Mouse (Mus musculus) fat pad, adult 2 months (tissue): ENCODE measurements at regions not wholly inside any gene's neighbourhood (a gene's known extent, or its start where the extent isn't known, plus 50 kb on each side); places are given as distances from the start of the nearest gene placed in this dataset.

Experiments
- DNase-seq: peaks from one replicate; pipeline ENCODE4 v3.0.0-alpha.2; 2011; ENCODE audit warnings: low read depth, low spot score; ENCODE audit errors: extremely low read depth

- DNase-seq, result no peak
Measured at GRCm38 (mm10) chr12:99096930-99097617, 176.7 kb downstream of the Ttc8 start.

DNA sequence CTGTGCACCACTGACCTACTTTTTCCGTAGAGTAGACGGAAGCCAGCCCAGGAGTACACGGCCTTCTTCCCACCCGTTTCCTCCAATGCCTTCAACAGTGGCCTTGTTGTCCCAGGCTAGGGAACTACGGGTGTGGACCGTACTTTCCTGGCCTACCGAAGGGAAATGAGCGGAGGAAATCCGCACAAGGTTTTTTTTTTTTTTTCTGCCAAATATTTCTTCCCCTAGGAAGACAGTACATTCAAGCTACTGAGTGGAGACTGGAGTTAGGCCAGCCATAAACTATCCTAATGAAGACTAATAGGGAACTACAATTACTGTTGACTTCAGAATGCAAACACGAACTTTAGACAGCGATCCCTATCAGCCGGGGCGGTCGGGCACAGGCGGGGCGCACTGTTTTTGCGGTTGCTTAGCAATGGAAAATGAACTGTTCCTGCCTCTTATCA, 177.3 kb downstream of the Ttc8 start:
- DNase-seq, result no peak

- DNase-seq, result no peak
Measured at GRCm38 (mm10) chr12:99099881-99100280, 179.5 kb downstream of the Ttc8 start.

GRCm38 (mm10) chr12:99108616-99109015, 188.2 kb downstream of the Ttc8 start:
- DNase-seq, result no peak

GRCm38 (mm10) chr12:99113781-99114180, 193.4 kb downstream of the Ttc8 start:
- no peak for DNase-seq

GRCm38 (mm10) chr12:99116491-99116890, 196.1 kb downstream of the Ttc8 start:
- DNase-seq, result no peak

DNA sequence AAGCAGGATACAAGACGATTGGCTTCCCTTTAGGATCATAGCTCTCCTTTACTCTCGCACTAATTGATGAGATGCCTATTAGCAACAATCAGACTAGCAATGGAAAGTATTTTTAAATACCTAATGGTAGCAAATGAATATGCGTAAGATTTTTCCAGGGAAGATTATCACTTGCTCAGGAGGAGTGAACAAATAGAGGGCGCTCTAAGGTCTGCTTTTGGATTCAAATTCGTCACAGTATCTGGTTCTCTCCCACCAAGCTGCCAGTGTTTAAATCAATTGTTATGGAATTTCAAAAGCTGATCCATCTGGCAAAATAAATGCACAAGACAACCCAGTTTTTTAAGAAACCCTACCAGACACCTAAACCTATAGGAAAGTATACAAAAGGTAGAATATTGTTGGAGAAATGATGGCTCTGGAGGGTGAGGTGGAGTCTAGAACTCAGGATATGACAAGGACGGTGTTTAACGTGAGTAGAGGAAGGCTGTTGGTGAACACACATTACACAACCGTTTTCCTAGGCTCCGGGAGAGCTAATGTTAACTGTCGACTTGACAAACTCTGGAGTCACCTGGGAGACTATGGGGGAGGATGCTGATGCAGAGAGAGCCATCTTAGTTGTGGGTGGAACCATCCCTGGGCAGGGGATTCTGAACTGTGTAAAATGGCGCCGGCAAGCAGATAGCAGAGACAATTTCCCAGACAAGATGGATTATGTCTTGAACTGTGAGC, 198.2 kb downstream of the Ttc8 start:
- no peak for DNase-seq

DNA sequence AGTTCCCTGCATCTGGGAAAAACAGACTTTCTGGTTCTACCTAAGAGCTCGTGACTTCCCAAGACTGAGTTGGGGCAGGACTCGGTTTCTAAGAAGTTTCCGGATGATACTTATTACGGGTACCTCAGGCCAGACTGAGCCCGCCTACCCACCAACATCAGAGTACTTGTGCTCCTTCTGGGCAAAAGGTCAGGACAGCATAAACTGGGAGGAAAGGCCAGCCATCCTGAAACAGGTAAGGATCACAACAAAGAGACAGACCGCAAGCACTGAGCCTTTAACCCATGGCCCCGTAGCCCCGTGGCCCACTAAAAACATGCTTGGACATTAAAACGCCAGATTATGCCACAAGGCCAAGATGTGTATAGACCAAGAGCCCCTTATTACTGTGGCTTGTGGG, 199.6 kb downstream of the Ttc8 start:
- no peak for DNase-seq

- DNase-seq, result peak; percentile 18
Measured at GRCm38 (mm10) chr12:99123611-99124495, 203.5 kb downstream of the Ttc8 start.

- DNase-seq, result no peak
Measured at GRCm38 (mm10) chr12:99126129-99126528, 205.8 kb downstream of the Ttc8 start.
